Mouse (Mus musculus): ENCODE measurements around the gene Vgll1. TPM values are rescaled to one million over a fixed set of nuclear protein-coding genes. Genes with fewer than 3 reads are reported as not detected.

Vgll1 gene
- total RNA-seq (2023) = not detected

GRCm38 (mm10) chrX:57087806-57088205, at the start of gene Vgll1:
TSS of gene Vgll1 (plus strand) at chrX:57088106.

GRCm38 (mm10) chrX:57042774-57043173, 45.1 kb upstream of the Vgll1 start, which contains the start of gene Brs3:
TSS of gene Brs3 (plus strand) at chrX:57043074.

GRCm38 (mm10) chrX:57053174-57053992, 34.5 kb upstream of the Vgll1 start, which contains the start of gene Htatsf1:
TSS of gene Htatsf1 (plus strand) at chrX:57053583.

Other genes with a start within 250 kb of the Vgll1 start
- gene Adgrg4, start 217.9 kb upstream of the Vgll1 start, total RNA-seq (2023) = not detected
- gene Brs3, start 45.0 kb upstream of the Vgll1 start, total RNA-seq (2023) = not detected
- 10 to 100 TPM; 22.7 to 32.5 TPM for gene Htatsf1, start 34.5 kb upstream of the Vgll1 start, total RNA-seq (2023)
- gene Cd40lg, start 124.0 kb downstream of the Vgll1 start, total RNA-seq (2023) = under 1 TPM in 1 of 2 experiments, not detected in 1; 0.43 TPM